Mouse (Mus musculus) midbrain, embryonic 16.5 days (tissue): Measurements from ENCODE around the gene Kiss1r. TPM values are rescaled to one million over a fixed set of nuclear protein-coding genes. Genes with fewer than 3 reads are reported as not detected.

Experiments
- ATAC-seq: fragments of 200-750 bp; cut with Nextera tagmentation; 2 replicates; pipeline ENCODE4 v1.8.0; 2017; ENCODE audit warnings: moderate TSS enrichment
- H3K27ac ChIP-seq: fragments of 300-500 bp; sonication (generic); 2 replicates; pipeline ENCODE4 v1.5.1; 2014; ENCODE audit warnings: mild to moderate bottlenecking, low read length, mixed read lengths
- H3K27me3 ChIP-seq: fragments of 300-500 bp; sonication (generic); 2 replicates; pipeline ENCODE4 v1.6.1; 2014; ENCODE audit warnings: low read depth, low read length, mixed read lengths; ENCODE audit not compliant: control insufficient read depth, insufficient read depth
- H3K36me3 ChIP-seq: fragments of 300-500 bp; sonication (generic); 2 replicates; pipeline ENCODE4 v1.6.1; 2014; ENCODE audit warnings: mild to moderate bottlenecking, low read length, moderate library complexity, mixed read lengths; ENCODE audit not compliant: control insufficient read depth, insufficient read depth
- H3K4me1 ChIP-seq: fragments of 300-500 bp; sonication (generic); 2 replicates; pipeline ENCODE4 v1.6.1; 2014; ENCODE audit warnings: mild to moderate bottlenecking, low read length, mixed read lengths; ENCODE audit not compliant: control insufficient read depth, insufficient read depth
- H3K4me2 ChIP-seq: fragments of 300-500 bp; sonication (generic); 2 replicates; pipeline ENCODE4 v1.6.1; 2014; ENCODE audit warnings: mild to moderate bottlenecking, low read length, mixed read lengths
- H3K4me3 ChIP-seq: fragments of 300-500 bp; sonication (generic); 2 replicates; pipeline ENCODE4 v1.5.1; 2014; ENCODE audit warnings: low read depth, mild to moderate bottlenecking, low read length, moderate library complexity, mixed read lengths
- H3K9ac ChIP-seq: fragments of 300-500 bp; sonication (generic); 2 replicates; pipeline ENCODE4 v1.6.1; 2014; ENCODE audit warnings: low read depth, low read length, mixed read lengths
- H3K9me3 ChIP-seq: fragments of 300-500 bp; sonication (generic); replicated peaks from 2 replicates; pipeline ENCODE4 v1.6.1; 2014; ENCODE audit warnings: mild to moderate bottlenecking, low read length, mixed read lengths; ENCODE audit not compliant: control insufficient read depth, poor library complexity, severe bottlenecking
- WGBS: fragments of 180-500 bp; shearing (Covaris S2); extraction: QIAGEN DNeasy Blood & Tissue Kit; methylation state at CpG from one replicate; pipeline ENCODE4 v1.1.7; 2014; 5-methylcytosine and 5-hydroxymethylcytosine counted together
- polyA plus RNA-seq: library from polyadenylated mRNA; unstranded; fragments of >200 nt; fragmentation: Nextera tagmentation; extraction: Ambion mirVana; gene quantifications from 2 replicates; pipeline ENCODE4 v1.2.1, GENCODE M21; 2015

Gene Kiss1r
- polyA plus RNA-seq, 1 experiment from 2014 or later: 3.5 TPM

- H3K4me2 ChIP-seq: peak overlapping the region; percentile 93
- no peak; the same call in 1 of the 2 replicates for ATAC-seq
- peak overlapping the region; percentile 100 for H3K4me3 ChIP-seq
- no peaks in the 10 kb centered on the region for H3K36me3 ChIP-seq
- no peaks in the 10 kb centered on the region for H3K9me3 ChIP-seq
- H3K27me3 ChIP-seq: peaks cover 25% of the 10 kb centered on the region
- WGBS: 11% methylated on average over 14 of the region's 15 CpGs
- H3K4me1 ChIP-seq: peaks cover 31% of the 10 kb centered on the region
- H3K9ac ChIP-seq: peak overlapping the region; percentile 90
- H3K27ac ChIP-seq: peak overlapping the region; percentile 15; the same call in 1 of the 2 replicates
Measured at GRCm38 (mm10) chr10:79925785-79926490, 9.2 kb downstream of the Kiss1r start.

- peaks cover 18% of the 10 kb centered on the region for H3K27me3 ChIP-seq
- peaks cover 3% of the 10 kb centered on the region; the same call in 1 of the 2 replicates for H3K36me3 ChIP-seq
- peak; percentile 78 for ATAC-seq
- peak within 1 kb of the TSS; percentile 90 for H3K9ac ChIP-seq
- H3K4me1 ChIP-seq: peaks cover 26% of the 10 kb centered on the region
- peak within 1 kb of the TSS; percentile 93 for H3K4me2 ChIP-seq
- H3K27ac ChIP-seq: peak within 1 kb of the TSS; percentile 91
- H3K4me3 ChIP-seq: peak within 1 kb of the TSS; percentile 100
- WGBS: under 1% methylated on average over 62 of the region's 63 CpGs
- no peaks in the 10 kb centered on the region for H3K9me3 ChIP-seq
Measured at GRCm38 (mm10) chr10:79926491-79927323, 9.9 kb downstream of the Kiss1r start, which contains the start of gene Arid3a. Gene Arid3a (plus strand): TSS chr10:79927043.

- Histone ChIP-seq H3K27ac (peak overlapping the region; percentile 91), H3K4me3 (peak overlapping the region; percentile 100), H3K36me3 (peaks cover 9% of the 10 kb centered on the region), H3K9me3 (no peaks in the 10 kb centered on the region), H3K4me1 (peaks cover 24% of the 10 kb centered on the region), H3K4me2 (peak overlapping the region; percentile 93), H3K27me3 (peaks cover 11% of the 10 kb centered on the region), H3K9ac (peak overlapping the region; percentile 90)
- peak; percentile 47 for ATAC-seq
- under 1% methylated on average over 54 of the region's 54 CpGs for WGBS
Measured at GRCm38 (mm10) chr10:79927324-79928029, 10.7 kb downstream of the Kiss1r start.

- Histone ChIP-seq H3K27ac (peak overlapping the region; percentile 91), H3K4me2 (peak overlapping the region; percentile 93), H3K36me3 (peaks cover 9% of the 10 kb centered on the region), H3K9ac (peak overlapping the region; percentile 90), H3K4me1 (peaks cover 24% of the 10 kb centered on the region), H3K27me3 (peaks cover 4% of the 10 kb centered on the region; the same call in 1 of the 2 replicates), H3K9me3 (no peaks in the 10 kb centered on the region), H3K4me3 (peak overlapping the region; percentile 100)
- WGBS: under 1% methylated on average over 28 of the region's 29 CpGs
- no peak for ATAC-seq
Measured at GRCm38 (mm10) chr10:79928030-79928694, 11.4 kb downstream of the Kiss1r start.

- 38% methylated on average over 8 of the region's 9 CpGs for WGBS
- peak overlapping the region; percentile 100 for H3K4me3 ChIP-seq
- H3K4me2 ChIP-seq: peak overlapping the region; percentile 93
- no peak for ATAC-seq
- H3K9ac ChIP-seq: peak overlapping the region; percentile 65
- H3K27ac ChIP-seq: peak overlapping the region; percentile 91
- peaks cover 9% of the 10 kb centered on the region for H3K36me3 ChIP-seq
- H3K4me1 ChIP-seq: peaks cover 24% of the 10 kb centered on the region
- H3K27me3 ChIP-seq: no peaks in the 10 kb centered on the region
- no peaks in the 10 kb centered on the region for H3K9me3 ChIP-seq
Measured at GRCm38 (mm10) chr10:79928907-79929701, 12.3 kb downstream of the Kiss1r start.

- no peak overlapping the region for H3K27ac ChIP-seq
- H3K4me1 ChIP-seq: peaks cover 24% of the 10 kb centered on the region
- H3K9me3 ChIP-seq: no peaks in the 10 kb centered on the region
- no peak overlapping the region for H3K4me2 ChIP-seq
- H3K4me3 ChIP-seq: no peak overlapping the region
- 0 out of 2 replicates have a peak overlapping the region, but pooled peaks have one; percentile 34 for H3K9ac ChIP-seq
- no peaks in the 10 kb centered on the region for H3K27me3 ChIP-seq
- ATAC-seq: no peak
- H3K36me3 ChIP-seq: peaks cover 9% of the 10 kb centered on the region
- 84% methylated on average over 18 of the region's 18 CpGs for WGBS
Measured at GRCm38 (mm10) chr10:79929967-79930825, 13.4 kb downstream of the Kiss1r start.

- Histone ChIP-seq H3K27ac (no peak overlapping the region), H3K4me3 (no peak overlapping the region), H3K9me3 (no peaks in the 10 kb centered on the region), H3K4me2 (no peak overlapping the region), H3K4me1 (peaks cover 19% of the 10 kb centered on the region), H3K36me3 (peaks cover 9% of the 10 kb centered on the region), H3K9ac (no peak overlapping the region), H3K27me3 (no peaks in the 10 kb centered on the region)
- WGBS: 72% methylated on average over 16 of the region's 16 CpGs
- ATAC-seq: no peak
Measured at GRCm38 (mm10) chr10:79930826-79931186, 14.0 kb downstream of the Kiss1r start.
